Mouse (Mus musculus) CH12.LX (cell line): ENCODE results near the gene Ank2. TPM values are rescaled to one million over a fixed set of nuclear protein-coding genes. Genes with fewer than 3 reads are reported as not detected.
"Not testable (repeated sequence)": the region's sequence is repeated elsewhere in the genome, so short reads cannot be mapped to it uniquely, and the experiment has no call there.

Experiments
- DNase-seq: peaks from one replicate; pipeline ENCODE4 v3.0.0-alpha.2; 2013; ENCODE audit errors: extremely low read depth
- H3K27ac ChIP-seq: 2 replicates; pipeline ENCODE4 v1.5.1; 2012; ENCODE audit warnings: low read depth, mild to moderate bottlenecking, control low read depth, moderate library complexity; ENCODE audit not compliant: insufficient read depth
- H3K27me3 ChIP-seq: replicated peaks from 2 replicates; pipeline ENCODE3; 2012; ENCODE audit warnings: inconsistent platforms
- H3K36me3 ChIP-seq, 2 experiments: replicated peaks in 1 of 2; 2 replicates each; pipeline versions ENCODE3 to v1.6.1; 2012; ENCODE audit warnings: inconsistent platforms in 1 of 2, low read length in 1 of 2, mild to moderate bottlenecking in 1 of 2, mixed read lengths in 1 of 2, moderate library complexity in 1 of 2; ENCODE audit not compliant: control insufficient read depth in 1 of 2, insufficient read depth in 1 of 2
- H3K4me1 ChIP-seq, 2 experiments: 2 replicates each; pipeline ENCODE4 v1.6.1; 2012; ENCODE audit warnings: inconsistent platforms in 1 of 2, moderate library complexity in 1 of 2; ENCODE audit not compliant: insufficient read depth in 2 of 2, control insufficient read depth in 1 of 2
- H3K4me2 ChIP-seq: 2 replicates; pipeline ENCODE4 v1.6.1; 2012; ENCODE audit warnings: low read depth, mild to moderate bottlenecking, control low read depth; ENCODE audit not compliant: poor library complexity, insufficient read depth, severe bottlenecking
- H3K4me3 ChIP-seq, 3 experiments: fragments of 150-350 bp in 1 of 3; sonication (generic) in 1 of 3; replicated peaks in 1 of 3; 2 replicates each; pipeline versions ENCODE3 to v1.5.1; 2011 to 2012; ENCODE audit warnings: low read depth in 2 of 3, low read length in 2 of 3, mild to moderate bottlenecking in 2 of 3, moderate library complexity in 2 of 3, control low read depth in 1 of 3, improper control_type of control experiment in 1 of 3, inconsistent platforms in 1 of 3, mixed read lengths in 1 of 3; ENCODE audit not compliant: poor library complexity in 1 of 3
- H3K79me2 ChIP-seq: replicated peaks from 2 replicates; pipeline ENCODE4 v1.6.1; 2012; ENCODE audit warnings: mild to moderate bottlenecking, moderate library complexity; ENCODE audit not compliant: control insufficient read depth, poor library complexity, insufficient read depth, severe bottlenecking; ENCODE audit errors: extremely low read depth
- H3K9ac ChIP-seq: 2 replicates; pipeline ENCODE4 v1.6.1; 2012; ENCODE audit warnings: low read depth, mild to moderate bottlenecking, control low read depth, moderate library complexity; ENCODE audit not compliant: insufficient read depth
- H3K9me3 ChIP-seq: replicated peaks from 2 replicates; pipeline ENCODE3; 2012; ENCODE audit warnings: low read length, inconsistent platforms, mixed read lengths
- BHLHE40 ChIP-seq: IDR thresholded peaks from 2 replicates; pipeline ENCODE4 v1.6.1; 2011; ENCODE audit warnings: mild to moderate bottlenecking, low read depth, low read length, improper control_type of control experiment
- CTCF ChIP-seq, 2 experiments: IDR thresholded peaks in 1 of 2; conservative IDR thresholded peaks in 1 of 2; 2 replicates each; pipeline ENCODE4 v1.5.1; 2011 to 2012; ENCODE audit warnings: low read depth in 2 of 2, low read length in 2 of 2, improper control_type of control experiment in 1 of 2, inconsistent platforms in 1 of 2, mild to moderate bottlenecking in 1 of 2, moderate library complexity in 1 of 2
- ELF1 ChIP-seq: IDR thresholded peaks from 2 replicates; pipeline ENCODE4 v1.6.1; 2014; ENCODE audit warnings: low read depth, mild to moderate bottlenecking, inconsistent platforms, low read length, improper control_type of control experiment
- GABPA ChIP-seq: IDR thresholded peaks from 2 replicates; pipeline ENCODE4 v1.6.1; 2012; ENCODE audit warnings: low read depth, low read length, improper control_type of control experiment, inconsistent platforms; ENCODE audit not compliant: insufficient replicate concordance
- JUN ChIP-seq: IDR thresholded peaks from 2 replicates; pipeline ENCODE4 v1.6.1; 2011; ENCODE audit warnings: low read depth, mild to moderate bottlenecking, low read length, improper control_type of control experiment, moderate library complexity; ENCODE audit not compliant: insufficient read depth
- KAT2A ChIP-seq: IDR thresholded peaks from 2 replicates; pipeline ENCODE4 v1.6.1; 2012; ENCODE audit warnings: low read length, improper control_type of control experiment, inconsistent platforms; ENCODE audit not compliant: insufficient replicate concordance
- MAX ChIP-seq: IDR thresholded peaks from 2 replicates; pipeline ENCODE4 v1.6.1; 2011; ENCODE audit warnings: low read length, improper control_type of control experiment
- MAZ ChIP-seq: IDR thresholded peaks from 2 replicates; pipeline ENCODE4 v1.6.1; 2012; ENCODE audit warnings: low read depth, mild to moderate bottlenecking, inconsistent platforms, low read length, improper control_type of control experiment, moderate library complexity
- NELFE ChIP-seq: IDR thresholded peaks from 2 replicates; pipeline ENCODE4 v1.6.1; 2011; ENCODE audit warnings: low read depth, low read length, improper control_type of control experiment
- POLR2A ChIP-seq: IDR thresholded peaks from 2 replicates; pipeline ENCODE4 v1.6.1; 2011; ENCODE audit warnings: low read depth, mild to moderate bottlenecking, improper control_type of control experiment, low read length
- RCOR1 ChIP-seq: conservative IDR thresholded peaks from 2 replicates; pipeline ENCODE4 v1.6.1; 2012; ENCODE audit warnings: low read depth, mild to moderate bottlenecking, inconsistent platforms, low read length, improper control_type of control experiment
- SIN3A ChIP-seq: IDR thresholded peaks from 2 replicates; pipeline ENCODE4 v1.6.1; 2012; ENCODE audit warnings: low read length, improper control_type of control experiment, inconsistent platforms
- USF1 ChIP-seq: IDR thresholded peaks from 2 replicates; pipeline ENCODE4 v1.6.1; 2014; ENCODE audit warnings: low read depth, mild to moderate bottlenecking, inconsistent platforms, low read length, improper control_type of control experiment
- ZMIZ1 ChIP-seq: IDR thresholded peaks from 2 replicates; pipeline ENCODE4 v1.6.1; 2012; ENCODE audit warnings: low read depth, mild to moderate bottlenecking, inconsistent platforms, low read length, improper control_type of control experiment
- ZNF384 ChIP-seq: IDR thresholded peaks from 2 replicates; pipeline ENCODE4 v1.6.1; 2012; ENCODE audit warnings: low read depth, low read length, improper control_type of control experiment, inconsistent platforms
- dilution Hi-C: fragments of 300-500 bp; cut with MboI; formaldehyde crosslinking; loops from 2 replicates; pipeline ENCODE4 v1.14.3; 2020; ENCODE audit warnings: low sequenced_read_pairs; ENCODE audit not compliant: extremely low pct_unique_long_range_greater_than_20kb, extremely low pct_ligation_motif_present
- in situ Hi-C: fragments of 300-500 bp; cut with MboI; formaldehyde crosslinking; loops from 3 replicates; pipeline ENCODE4 v1.14.3; 2019; ENCODE audit warnings: low sequenced_read_pairs, low pct_ligation_motif_present, low pct_unique_long_range_greater_than_20kb, mixed read lengths
- polyA plus RNA-seq: library from polyadenylated mRNA; unstranded; fragments of >175 nt; gene quantifications from 2 replicates; pipeline ENCODE4 v1.2.1, GENCODE M21; 2012; ENCODE audit warnings: low read depth; ENCODE audit not compliant: insufficient read length
- total RNA-seq, 2 experiments: library from RNA; depleted of rRNA; stranded (reverse); fragments of 300-350 nt in 1 of 2; fragments of >200 nt in 1 of 2; gene quantifications; 2 replicates each; pipeline ENCODE4 v1.2.3; 2012 to 2014

Ank2 gene
- total and polyA plus RNA-seq, 3 experiments: 3.9 to 20.9 (median 12.2) TPM

DNA sequence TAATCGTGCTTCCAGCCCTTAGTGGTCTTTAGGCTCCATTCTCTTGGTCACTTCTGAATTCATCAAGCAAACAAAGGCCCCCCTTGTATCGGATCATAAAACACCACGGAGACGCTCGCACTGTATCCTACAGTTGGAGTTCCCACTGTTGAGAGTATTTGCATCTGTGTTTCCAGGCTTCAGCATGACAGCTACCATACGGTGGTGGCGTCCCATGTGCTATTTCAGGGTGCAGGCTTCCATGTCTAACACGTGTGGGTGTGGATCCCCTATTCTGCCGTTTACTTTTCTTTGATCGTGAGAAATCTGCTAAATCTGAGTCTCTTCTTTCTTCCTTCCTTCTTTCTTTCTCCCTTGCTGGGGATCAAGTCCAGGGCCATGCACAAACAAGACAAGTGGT lies 14.0 kb downstream of the Ank2 start:
- dilution Hi-C loops: no loop called here

DNA sequence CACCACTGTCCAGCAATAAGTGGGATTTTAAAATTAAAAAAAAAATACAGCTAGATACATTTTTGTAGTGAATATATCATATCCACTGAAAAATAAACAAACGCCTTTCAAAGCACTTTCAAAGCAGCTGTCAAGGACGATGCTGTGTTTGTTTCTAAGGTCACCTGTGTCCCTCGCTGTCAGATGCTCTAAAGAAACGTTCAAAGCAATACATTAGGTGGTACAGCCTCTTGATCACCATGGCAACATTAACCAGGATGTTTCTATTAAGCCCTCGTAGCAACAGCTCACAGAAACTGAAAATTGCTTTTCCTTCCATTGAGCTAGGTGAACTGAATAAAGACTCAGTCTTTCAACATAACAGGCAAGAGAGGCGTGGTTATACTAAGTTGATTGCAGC lies 17.5 kb downstream of the Ank2 start:
- Histone ChIP-seq H3K27ac (no peak overlapping the region), H3K9me3 (no peaks in the 10 kb centered on the region), H3K27me3 (no peaks in the 10 kb centered on the region), H3K36me3 (no peaks in the 10 kb centered on the region), H3K4me3 (no peak overlapping the region), H3K9ac (no peak overlapping the region), H3K79me2 (no peaks in the 10 kb centered on the region), H3K4me2 (no peak overlapping the region), H3K4me1 (0 out of 4 replicates have a peak, but pooled peaks cover 0 to 3% of the 10 kb centered on the region in 2 experiments)
- dilution Hi-C loops (no loop called here), in situ Hi-C loops (no loop called here)
- DNase-seq: no peak
- no peak for TF ChIP-seq MAZ
- no peak for TF ChIP-seq GABPA
- TF ChIP-seq CTCF (conservative IDR thresholded peaks at IDR 0.05 in 1 of 2, IDR thresholded peaks at IDR 0.05 in 1 of 2; ENCODE audit: low read depth in 2 of 2, low read length in 2 of 2): no peak
- no peak for TF ChIP-seq ZMIZ1
- no peak for TF ChIP-seq SIN3A
- TF ChIP-seq MAX: no peak
- TF ChIP-seq RCOR1: no peak

More for the DNA sequence above, 14.0 kb downstream of the Ank2 start:
- no peak for TF ChIP-seq GABPA
- no peak for TF ChIP-seq ELF1
- TF ChIP-seq BHLHE40: no peak
- TF ChIP-seq USF1: no peak
- TF ChIP-seq ZNF384: no peak
- TF ChIP-seq ZMIZ1: no peak
- TF ChIP-seq SIN3A: no peak
- TF ChIP-seq MAX: no peak
- TF ChIP-seq POLR2A: no peak
- no peak for TF ChIP-seq KAT2A
- TF ChIP-seq JUN: no peak
- no peak for TF ChIP-seq NELFE
- H3K79me2 ChIP-seq: no peaks in the 10 kb centered on the region
- no peak overlapping the region for H3K9ac ChIP-seq
- H3K27ac ChIP-seq: no peak overlapping the region
- H3K4me3 ChIP-seq: no peak overlapping the region
- H3K36me3 ChIP-seq: no peaks in the 10 kb centered on the region
- H3K9me3 ChIP-seq: no peaks in the 10 kb centered on the region
- H3K4me1 ChIP-seq: peaks cover 0 to 3% of the 10 kb centered on the region in 2 experiments; a peak in 1 of 4 replicates
- no peak for DNase-seq
- H3K27me3 ChIP-seq: no peaks in the 10 kb centered on the region
- in situ Hi-C loops: no loop called here
- no peak overlapping the region for H3K4me2 ChIP-seq

DNA sequence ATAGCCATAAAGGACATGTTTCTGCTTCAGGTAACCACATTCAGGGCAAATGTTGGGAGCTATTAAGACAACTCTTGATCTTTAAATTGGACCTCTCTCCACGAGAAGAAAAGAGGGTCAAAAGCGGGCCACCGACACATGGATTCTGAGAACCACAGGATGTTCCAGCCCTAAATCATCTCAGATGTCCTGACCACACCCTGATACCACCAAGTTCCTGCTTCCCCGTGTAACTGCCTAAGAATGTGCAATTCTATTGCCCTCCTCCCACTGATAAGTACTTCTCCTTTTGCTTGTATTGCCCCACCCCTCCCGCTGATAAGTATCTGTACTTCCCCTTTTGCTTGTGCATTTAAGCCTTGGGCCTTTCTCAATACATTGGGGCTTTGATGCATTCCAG lies 18.8 kb downstream of the Ank2 start:
- DNase-seq, H3K4me1 ChIP-seq, dilution Hi-C loops, H3K79me2 ChIP-seq, H3K4me2 ChIP-seq, in situ Hi-C loops, H3K9me3 ChIP-seq, H3K36me3 ChIP-seq, H3K27me3 ChIP-seq, H3K9ac ChIP-seq, H3K4me3 ChIP-seq, H3K27ac ChIP-seq: not testable (repeated sequence)
